Mouse (Mus musculus): ENCODE data around the gene Mrgbp.
A peak's percentile ranks its signal among the peaks of the same experiment; 100 is the strongest.

Gene Mrgbp

GRCm38 (mm10) chr2:180589123-180589831, 8.2 kb downstream of the Mrgbp start, which contains the start of gene Ogfr:
Gene Ogfr (plus strand): TSS chr2:180589245.
- DNase-seq (ENCODE audit: low read depth, low spot score) = peak; percentile 93

- DNase-seq (ENCODE audit: low read depth, low spot score) = no peak
These were observed 16.4 kb downstream of the Mrgbp start, which contains the start of gene Col9a3 for GRCm38 (mm10) chr2:180597490-180597889. Gene Col9a3 (plus strand): TSS chr2:180597790.

- DNase-seq (ENCODE audit: low read depth, low spot score) = no peak
These were observed 17.1 kb downstream of the Mrgbp start for GRCm38 (mm10) chr2:180598157-180598705.

- DNase-seq (ENCODE audit: low read depth, low spot score) = no peak
These were observed 19.5 kb downstream of the Mrgbp start for GRCm38 (mm10) chr2:180600569-180601021.

GRCm38 (mm10) chr2:180604781-180605180, 23.7 kb downstream of the Mrgbp start:
- no peak for DNase-seq (ENCODE audit: low read depth, low spot score)

- DNase-seq (ENCODE audit: low read depth, low spot score) = no peak
These were observed 29.2 kb downstream of the Mrgbp start for GRCm38 (mm10) chr2:180610283-180610682.

GRCm38 (mm10) chr2:180611882-180612281, 30.8 kb downstream of the Mrgbp start:
- DNase-seq (ENCODE audit: low read depth, low spot score) = no peak

Measured in CD4-positive helper T cell, adult 2 months (primary cell).